Mouse (Mus musculus) retina, postnatal 7 days (tissue): Measurements from ENCODE around the gene Tmem266.

Source experiments
- DNase-seq: peaks from one replicate; pipeline ENCODE4 v3.0.0-alpha.2; 2012; ENCODE audit warnings: low read depth, low spot score

Tmem266 gene

GRCm38 (mm10) chr9:55398985-55399554 is 72.4 kb downstream of the Tmem266 start:
- DNase-seq = no peak

GRCm38 (mm10) chr9:55402276-55402675 is 75.6 kb downstream of the Tmem266 start:
- DNase-seq = no peak

DNA sequence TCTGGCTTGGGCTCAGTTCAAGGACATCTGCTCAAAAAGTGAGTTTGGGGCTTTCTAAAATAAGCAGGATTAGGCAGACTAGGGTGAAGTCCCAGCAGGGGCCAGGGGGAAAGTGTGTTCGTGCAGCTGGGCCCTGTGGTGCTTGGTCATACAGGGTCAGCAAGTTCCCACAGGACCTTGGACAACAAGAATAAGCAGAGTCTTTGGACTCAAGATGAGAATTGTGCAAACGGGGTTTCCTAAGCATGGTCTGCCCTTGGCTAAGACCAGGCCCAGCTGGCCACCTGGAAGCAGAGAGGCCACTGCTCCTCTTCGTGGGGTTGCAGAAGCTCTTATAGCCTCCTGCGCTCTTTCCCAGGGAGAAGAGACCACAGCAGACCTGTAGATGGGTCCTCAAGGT is 77.5 kb downstream of the Tmem266 start:
- DNase-seq = no peak

- DNase-seq = no peak
These were observed 78.4 kb downstream of the Tmem266 start for GRCm38 (mm10) chr9:55404976-55405702.

- no peak for DNase-seq
These were observed 80.1 kb downstream of the Tmem266 start for GRCm38 (mm10) chr9:55406773-55407172.

- DNase-seq = no peak
These were observed 82.1 kb downstream of the Tmem266 start for GRCm38 (mm10) chr9:55408851-55409250.

DNA sequence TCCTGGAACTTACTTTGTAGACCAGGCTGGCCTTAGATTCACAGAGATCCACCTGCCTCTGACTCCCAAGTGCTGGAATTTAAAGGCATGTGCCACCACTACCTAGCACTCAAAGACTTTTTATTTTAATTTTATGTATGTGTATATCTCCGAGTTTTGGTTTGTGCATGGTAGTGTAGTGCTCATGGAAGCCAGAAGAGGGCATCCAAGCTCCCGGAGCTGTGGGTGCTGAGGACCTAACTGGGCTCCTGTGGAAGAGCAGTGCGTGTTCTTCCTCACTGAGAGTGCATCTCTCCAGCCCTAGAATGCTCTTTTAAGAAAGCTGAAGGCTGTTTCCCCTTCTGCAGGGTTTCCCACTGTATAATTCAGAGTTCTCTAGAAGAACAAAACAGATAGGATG is 83.1 kb downstream of the Tmem266 start:
- no peak for DNase-seq

DNA sequence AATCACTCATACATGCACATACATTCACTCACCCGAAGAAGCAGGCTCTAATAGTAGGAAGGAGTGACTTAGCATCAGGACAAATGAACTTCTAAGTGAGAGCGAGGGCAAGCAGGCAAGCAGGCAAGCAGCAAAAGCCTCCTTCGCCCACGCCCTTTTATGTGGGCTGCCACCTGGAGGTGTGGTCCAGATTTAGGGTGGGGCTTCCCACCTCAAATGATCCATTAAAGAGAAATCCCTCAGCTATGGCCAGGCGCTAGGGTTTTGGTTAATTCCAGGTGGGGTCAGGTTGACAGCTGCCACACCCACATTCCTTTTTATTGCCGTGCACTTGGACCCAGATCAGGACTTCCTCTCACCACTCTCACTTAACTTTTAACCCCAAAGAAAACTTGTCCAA is 83.7 kb downstream of the Tmem266 start:
- DNase-seq = no peak

DNA sequence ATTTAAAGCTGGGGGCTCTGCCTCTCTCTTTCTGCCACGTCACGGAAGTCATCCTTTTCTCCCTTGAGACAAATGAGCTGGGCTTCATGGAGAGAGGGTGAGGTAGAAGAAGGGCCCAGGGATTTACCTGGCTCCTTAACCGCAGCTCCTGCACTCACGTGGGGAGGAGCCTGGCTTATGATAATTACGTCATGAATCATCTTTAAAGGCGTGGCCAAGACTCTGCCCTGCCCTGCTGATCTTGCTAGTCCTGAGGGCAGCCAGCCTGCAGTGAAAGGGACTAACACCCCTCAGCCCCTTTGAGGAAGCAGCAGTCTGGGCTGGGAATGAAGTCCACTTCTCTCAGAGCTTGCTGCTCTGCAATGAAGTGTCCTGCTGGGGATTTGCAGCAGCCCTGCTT is 84.4 kb downstream of the Tmem266 start:
- no peak for DNase-seq

DNA sequence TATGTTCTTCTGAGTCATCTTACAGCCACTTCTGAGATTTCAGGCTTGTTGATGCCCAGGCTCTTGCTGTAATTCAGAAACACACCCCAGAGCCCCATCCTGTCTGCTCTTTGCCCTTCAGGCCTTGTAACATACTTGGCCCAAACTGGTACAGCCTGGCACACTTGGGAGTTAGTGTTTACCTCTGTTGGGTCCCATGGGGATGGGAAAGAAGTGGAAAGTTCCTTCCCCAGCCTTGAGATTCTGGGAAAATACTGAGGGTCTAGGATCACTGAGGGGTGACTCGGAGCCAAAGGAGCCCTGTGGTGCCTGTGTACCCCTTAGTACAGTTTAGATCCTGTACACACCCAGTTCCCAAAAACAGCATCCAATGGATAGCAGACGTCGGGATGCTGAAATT is 95.1 kb downstream of the Tmem266 start:
- DNase-seq = no peak

DNA sequence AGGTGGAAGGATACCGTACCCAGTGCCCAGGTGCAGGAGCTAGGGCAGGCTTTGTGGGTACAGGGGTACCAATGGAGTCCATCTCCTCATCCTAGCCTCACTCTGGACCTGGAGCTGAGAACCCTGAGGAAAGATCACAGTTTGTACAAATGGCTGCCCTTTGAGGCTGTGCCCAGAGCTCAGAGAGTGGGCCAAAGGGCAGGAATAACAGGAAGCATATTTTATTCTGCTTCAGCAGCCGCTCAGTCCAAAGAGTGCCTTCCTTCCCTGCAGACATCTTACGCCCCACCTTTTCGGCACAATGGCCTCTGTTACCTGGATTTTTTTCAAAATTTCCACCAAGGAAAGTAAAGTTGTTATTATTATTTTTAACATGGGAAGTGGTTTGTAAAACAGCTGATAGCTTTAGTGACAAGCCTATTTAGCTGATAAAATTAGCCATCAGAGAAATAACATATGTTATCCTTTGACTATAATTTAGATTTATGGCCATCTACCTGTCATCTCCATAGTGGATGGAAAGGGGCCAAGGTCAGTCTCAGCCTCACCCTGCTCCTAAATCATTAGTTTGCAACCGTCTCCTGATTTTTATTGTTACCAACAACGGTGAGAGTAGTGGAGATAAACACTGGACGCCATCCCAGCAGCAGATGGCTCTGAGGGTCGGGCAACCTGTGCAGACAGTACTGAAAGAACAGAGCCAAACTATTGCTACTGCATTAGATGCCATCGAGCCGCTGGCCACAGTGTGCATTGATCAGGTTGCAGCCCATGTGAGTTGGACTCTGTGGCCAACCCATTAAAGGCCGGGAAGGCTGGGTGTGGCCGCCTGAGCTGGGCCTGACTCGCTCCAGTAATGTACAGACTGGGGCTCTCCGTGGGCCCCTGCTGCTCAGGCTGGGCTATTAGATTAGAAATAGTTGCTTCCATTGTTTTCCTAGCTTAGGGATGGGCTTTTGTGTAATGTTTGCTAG is 97.0 kb downstream of the Tmem266 start:
- no peak for DNase-seq

GRCm38 (mm10) chr9:55425271-55425810 is 98.6 kb downstream of the Tmem266 start:
- no peak for DNase-seq

DNA sequence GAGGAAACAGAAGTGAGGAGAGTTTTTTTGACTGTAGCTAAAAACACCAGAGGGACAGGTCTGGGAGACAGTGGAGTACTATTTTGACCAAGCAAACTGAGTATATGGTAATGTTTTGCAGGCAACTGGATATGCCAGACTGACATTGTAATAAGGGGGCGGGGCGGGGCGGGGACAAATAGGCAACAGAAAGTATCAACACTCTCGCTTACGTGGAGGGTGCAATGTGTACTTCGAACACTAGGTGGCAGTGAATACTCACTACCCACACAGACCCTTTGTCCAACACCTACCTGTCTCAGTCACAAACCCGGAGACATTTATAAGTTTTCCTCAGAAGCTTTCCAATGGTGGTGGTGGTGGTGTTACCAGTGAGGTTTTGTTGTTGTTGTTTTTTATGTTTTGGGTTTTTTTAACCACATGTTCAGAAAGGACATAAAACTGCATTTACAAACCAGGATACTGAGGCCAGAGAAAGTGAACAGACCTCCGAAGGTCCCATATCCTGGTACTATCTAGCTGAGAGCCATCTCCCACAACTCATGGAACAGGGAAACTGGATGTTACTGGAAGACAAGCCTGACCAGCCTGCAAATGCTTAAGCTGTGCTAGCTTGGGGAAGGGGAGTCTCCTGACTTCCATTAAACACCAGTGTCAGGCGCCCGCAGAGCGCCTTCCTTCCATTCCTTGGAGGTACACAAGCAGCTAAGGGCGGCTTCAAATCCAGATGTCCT is 102.7 kb downstream of the Tmem266 start:
- DNase-seq = peak; percentile 61

DNA sequence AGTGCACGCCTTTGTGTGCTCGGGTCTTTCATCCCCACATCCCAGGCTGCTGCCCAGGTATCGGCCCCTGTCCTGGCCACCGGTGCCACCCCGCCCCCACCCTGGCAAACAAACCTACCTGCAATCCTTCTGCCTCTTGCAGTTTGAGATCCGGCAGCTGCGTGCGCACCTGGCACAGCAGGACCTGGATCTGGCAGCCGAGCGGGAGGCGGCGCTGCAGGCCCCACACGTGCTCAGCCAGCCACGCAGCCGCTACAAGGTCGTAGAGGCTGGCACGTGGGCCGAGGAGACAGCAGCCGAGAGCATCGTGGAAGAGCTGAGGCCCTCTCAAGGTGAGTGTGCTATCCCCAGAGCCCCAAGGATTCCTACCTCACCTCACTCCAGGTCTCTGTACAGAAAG is 103.4 kb downstream of the Tmem266 start:
- no peak for DNase-seq

GRCm38 (mm10) chr9:55432306-55433289 is 105.9 kb downstream of the Tmem266 start:
- DNase-seq = no peak

GRCm38 (mm10) chr9:55433875-55434274 is 107.2 kb downstream of the Tmem266 start:
- peak; percentile 24 for DNase-seq

GRCm38 (mm10) chr9:55438433-55438832 is 111.7 kb downstream of the Tmem266 start:
- DNase-seq = no peak

DNA sequence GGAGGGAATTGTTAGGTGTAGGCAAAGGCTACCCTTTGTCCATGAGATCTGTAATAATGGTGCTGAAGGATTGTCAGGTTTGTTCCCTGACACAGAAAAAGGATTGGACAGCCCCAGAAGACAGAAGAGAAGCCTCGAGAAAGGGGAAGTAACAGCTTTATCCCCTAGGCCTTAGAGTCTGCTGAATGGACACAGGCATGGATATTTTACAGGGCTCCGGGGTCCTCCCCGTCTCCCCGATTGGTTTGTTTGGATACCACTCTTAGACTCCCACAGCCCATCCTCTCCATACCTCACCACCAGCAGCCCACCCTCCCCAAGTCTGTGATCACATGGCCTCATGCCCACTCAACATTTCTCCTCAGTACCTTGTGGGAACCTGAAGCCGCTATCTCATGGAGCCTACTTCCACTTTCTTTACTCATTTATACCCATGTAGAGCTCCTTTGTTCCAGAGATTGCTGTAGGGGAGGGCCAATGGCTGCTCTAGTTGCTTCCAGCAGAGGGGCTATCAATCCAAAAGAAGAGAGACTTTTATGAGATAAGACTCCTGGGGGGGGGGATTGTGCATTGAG is 112.6 kb downstream of the Tmem266 start:
- no peak for DNase-seq

GRCm38 (mm10) chr9:55447509-55447908 is 120.8 kb downstream of the Tmem266 start:
- no peak for DNase-seq

- no peak for DNase-seq
These were observed 122.4 kb downstream of the Tmem266 start for GRCm38 (mm10) chr9:55449108-55449507.
